Mouse (Mus musculus) stomach, postnatal 0 days (tissue): Measurements from ENCODE around the gene Prkd1.

ENCODE experiments used
- CTCF ChIP-seq: IDR thresholded peaks from 2 replicates; pipeline ENCODE4 v1.5.1; 2016; ENCODE audit warnings: antibody characterized with exemption, low read depth, mild to moderate bottlenecking, moderate library complexity
- EP300 ChIP-seq: optimal IDR thresholded peaks from 2 replicates; pipeline ENCODE3; 2016; ENCODE audit warnings: antibody characterized with exemption

GRCm38 (mm10) chr12:50546394-50546793 is 102.5 kb downstream of the Prkd1 start:
- TF ChIP-seq EP300 (no peak), CTCF (no peak)
